Mouse (Mus musculus) megakaryocyte progenitor cell, adult 5-6 weeks (primary cell): ENCODE measurements around the gene Slc18a2. TPM values are rescaled to one million over a fixed set of nuclear protein-coding genes. Genes with fewer than 3 reads are reported as not detected.
A peak's percentile ranks its signal among the peaks of the same experiment; 100 is the strongest.

Source experiments
- ATAC-seq: replicated peaks from 2 replicates; pipeline ENCODE4 v1.8.0; 2016; ENCODE audit warnings: mild to moderate bottlenecking, moderate TSS enrichment, inconsistent platforms; ENCODE audit not compliant: poor library complexity
- total RNA-seq, 2 experiments: library from RNA; stranded (forward) in 1 of 2; stranded (reverse) in 1 of 2; fragments of 157-497, 149-512 nt in 1 of 2; fragments of 200-1000 nt in 1 of 2; gene quantifications; 2 replicates each; pipeline versions ENCODE4 v1.2.3 to v1.2.4; 2015 to 2017

Gene Slc18a2
- total RNA-seq (2015) (4.6 and 9.5 TPM in 2 replicates), total RNA-seq (2017) (2.2 and 3.8 TPM in 2 replicates)

DNA sequence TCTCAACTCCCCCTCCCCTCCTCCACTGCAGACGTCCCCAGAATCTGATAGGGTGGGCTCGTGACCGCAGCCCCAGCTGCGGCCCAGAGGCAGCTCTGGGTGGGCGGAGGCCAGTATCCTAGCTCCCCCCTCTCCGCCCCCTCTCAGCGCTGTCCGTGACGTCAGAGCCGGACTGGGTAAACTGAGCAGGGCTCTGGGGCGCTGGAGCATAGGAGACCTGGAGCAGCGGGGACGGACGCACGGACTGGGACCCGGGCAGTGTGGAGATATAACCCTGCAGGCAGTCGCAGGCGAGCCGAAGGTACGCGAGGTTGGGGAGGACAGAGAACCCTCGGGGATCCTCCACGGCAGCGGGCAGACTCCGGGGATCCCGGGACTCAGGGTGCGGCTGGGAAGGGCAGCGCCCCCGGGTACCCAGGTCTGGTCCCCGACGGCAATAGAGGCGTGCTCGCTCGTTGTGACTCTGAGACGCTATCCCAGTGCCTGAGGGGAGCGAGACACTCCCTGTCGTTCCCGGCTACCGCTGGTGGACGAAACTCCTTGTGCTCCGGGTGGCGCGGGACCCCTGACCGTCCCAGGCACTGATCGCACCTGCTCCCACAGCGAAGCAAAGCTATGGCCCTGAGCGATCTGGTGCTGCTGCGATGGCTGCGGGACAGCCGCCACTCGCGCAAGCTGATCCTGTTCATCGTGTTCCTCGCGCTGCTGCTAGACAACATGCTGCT lies at the start of gene Slc18a2:
Gene Slc18a2 (plus strand): TSS at position 179 of the 725 bp plus-strand sequence.
- ATAC-seq = peak; percentile 65

DNA sequence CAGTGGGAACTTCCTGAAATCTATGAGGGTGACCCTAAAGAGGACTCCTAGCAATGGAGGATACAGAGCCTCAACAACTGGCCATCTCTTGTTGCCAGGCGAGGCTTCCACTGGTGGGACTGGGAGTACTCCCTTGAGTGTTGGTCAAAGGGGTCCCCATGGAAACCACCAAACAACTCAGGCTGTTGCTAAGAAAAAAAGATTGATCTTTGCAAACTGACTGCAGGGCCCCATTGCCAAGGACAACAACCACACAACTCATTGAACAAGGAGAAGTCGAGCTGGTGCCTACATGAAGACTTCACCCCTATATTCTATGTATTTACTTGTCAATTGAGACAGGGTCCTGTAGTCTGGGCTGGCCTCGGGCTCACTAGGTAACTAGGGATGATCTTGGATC lies 43.8 kb upstream of the Slc18a2 start:
- ATAC-seq = no peak

DNA sequence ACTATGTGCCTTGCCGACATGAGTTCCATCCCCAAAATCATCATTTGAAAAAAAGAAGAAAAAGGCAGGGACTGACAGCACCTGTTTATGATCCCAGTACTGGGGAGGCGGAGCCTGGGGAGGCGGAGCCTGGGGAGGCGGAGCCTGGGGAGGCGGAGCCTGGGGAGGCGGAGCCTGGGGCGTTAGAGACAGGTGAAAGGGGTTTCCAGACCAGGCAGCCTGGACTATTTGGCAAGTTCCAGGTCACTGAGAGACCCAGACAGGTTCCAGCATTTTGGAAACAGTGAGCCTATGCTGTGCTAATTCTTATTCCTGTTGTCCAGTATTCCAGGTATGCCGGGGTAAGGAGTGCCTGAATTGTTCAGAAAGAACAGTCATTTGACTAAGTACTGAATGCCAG lies 41.7 kb upstream of the Slc18a2 start, which contains the start of gene Kcnk18:
Gene Kcnk18 (plus strand): TSS at position 224 of the 400 bp plus-strand sequence.
- no peak for ATAC-seq

DNA sequence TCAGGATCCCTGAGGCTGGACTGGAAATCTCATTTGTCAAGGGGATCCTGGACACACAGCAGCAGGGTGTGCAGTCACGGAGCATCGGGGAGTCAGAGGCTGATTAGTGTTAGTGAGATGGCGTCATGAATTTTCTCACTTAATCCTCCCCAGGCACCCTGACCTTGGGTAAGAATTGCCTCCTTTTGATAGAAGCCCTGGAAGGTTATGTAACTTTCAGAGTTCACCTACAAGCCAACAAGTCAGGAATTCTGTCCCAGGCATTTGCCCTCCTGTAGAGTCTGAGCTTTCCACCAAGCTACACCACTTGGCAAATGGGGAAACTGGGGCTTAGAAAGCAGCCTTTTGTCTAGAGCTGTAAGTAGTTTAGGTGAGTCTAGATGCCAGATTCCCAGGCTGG lies 39.6 kb upstream of the Slc18a2 start:
- ATAC-seq = no peak

DNA sequence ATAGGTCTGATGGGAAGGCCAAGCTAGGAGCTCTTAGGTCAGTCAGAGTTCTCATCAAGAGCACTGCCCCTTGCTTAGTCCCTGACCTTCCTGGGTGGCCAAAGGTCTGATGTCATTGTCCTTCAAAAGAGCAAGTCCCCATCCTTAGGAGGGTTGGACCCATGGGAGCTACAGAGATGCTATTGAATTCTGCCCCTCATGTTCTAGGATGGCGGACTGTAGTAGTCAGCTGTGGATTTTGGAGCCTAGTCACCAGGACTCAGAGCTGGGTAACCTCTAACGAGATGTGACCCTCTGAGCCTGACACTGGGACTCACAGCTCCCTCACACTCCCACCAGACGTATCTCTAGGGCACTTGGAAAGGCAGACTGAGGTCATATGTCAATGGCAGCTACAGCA lies 32.3 kb upstream of the Slc18a2 start:
- no peak for ATAC-seq

GRCm38 (mm10) chr19:59232786-59233185 lies 27.9 kb upstream of the Slc18a2 start:
- ATAC-seq = no peak

GRCm38 (mm10) chr19:59235001-59235400 lies 25.7 kb upstream of the Slc18a2 start:
- ATAC-seq = no peak

- no peak for ATAC-seq
Observed at GRCm38 (mm10) chr19:59236046-59236445, 24.6 kb upstream of the Slc18a2 start.

DNA sequence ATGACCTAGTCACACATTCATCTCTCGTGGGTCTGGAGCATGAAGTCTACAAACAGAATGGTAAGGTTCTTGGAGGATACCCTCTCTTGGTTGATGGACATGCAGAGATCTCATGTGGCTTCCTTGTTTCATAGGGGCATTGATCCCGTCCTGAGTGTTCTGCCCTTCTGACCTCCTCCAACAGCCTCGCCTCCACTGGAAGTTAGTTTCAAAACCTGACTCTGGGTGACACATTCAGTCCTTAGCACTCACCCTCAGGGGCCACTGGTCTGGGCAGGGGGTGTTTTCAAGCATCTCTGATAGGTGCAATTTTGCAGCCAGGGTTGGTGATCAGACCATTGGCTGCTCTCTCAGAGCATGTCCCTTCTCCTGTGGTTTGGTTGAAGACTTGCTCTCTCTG lies 22.1 kb upstream of the Slc18a2 start:
- no peak for ATAC-seq

- peak; percentile 98 for ATAC-seq
Observed at GRCm38 (mm10) chr19:59239124-59239817, 21.4 kb upstream of the Slc18a2 start.

GRCm38 (mm10) chr19:59241987-59242386 lies 18.7 kb upstream of the Slc18a2 start:
- ATAC-seq = no peak

GRCm38 (mm10) chr19:59243057-59243456 lies 17.6 kb upstream of the Slc18a2 start:
- ATAC-seq = peak; percentile 51

- ATAC-seq = peak; percentile 9; the same call in 1 of the 2 replicates
Observed at GRCm38 (mm10) chr19:59248144-59248543, 12.6 kb upstream of the Slc18a2 start.

DNA sequence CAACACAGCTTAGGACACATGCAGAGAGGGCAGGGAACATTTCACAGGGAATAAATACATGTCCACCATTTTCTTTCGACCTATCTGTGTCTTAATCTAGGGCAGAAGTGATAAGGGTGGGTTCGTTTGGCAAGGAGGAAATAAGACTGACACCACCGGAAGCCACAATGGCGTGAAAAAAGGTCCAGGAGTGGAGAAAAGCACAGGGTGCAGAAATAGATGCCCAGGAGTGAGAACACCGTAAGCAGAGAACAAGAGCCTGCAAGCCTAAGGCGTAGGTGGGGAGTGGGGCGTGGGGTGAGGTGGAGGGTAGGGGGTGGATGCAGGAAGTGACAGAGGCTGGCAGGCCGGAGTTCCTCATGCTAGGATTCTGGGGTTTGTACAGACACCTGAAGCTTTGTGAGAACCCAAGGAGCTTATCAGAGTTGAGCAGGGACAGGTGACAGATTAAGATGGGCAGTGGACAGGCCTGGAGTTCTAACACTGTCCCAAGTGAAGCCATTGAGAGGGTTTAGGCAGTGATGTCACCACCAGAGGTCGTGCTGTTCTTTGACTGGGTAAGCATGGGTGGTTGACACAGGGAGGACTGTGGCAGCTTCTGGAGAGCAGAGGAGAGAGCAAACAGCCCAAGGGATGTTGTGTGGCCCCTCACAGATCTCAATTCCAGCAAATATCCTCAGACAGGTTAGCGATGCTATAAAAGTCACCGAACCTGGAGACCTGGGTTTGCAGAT lies 12.0 kb upstream of the Slc18a2 start:
- ATAC-seq = peak; percentile 62

DNA sequence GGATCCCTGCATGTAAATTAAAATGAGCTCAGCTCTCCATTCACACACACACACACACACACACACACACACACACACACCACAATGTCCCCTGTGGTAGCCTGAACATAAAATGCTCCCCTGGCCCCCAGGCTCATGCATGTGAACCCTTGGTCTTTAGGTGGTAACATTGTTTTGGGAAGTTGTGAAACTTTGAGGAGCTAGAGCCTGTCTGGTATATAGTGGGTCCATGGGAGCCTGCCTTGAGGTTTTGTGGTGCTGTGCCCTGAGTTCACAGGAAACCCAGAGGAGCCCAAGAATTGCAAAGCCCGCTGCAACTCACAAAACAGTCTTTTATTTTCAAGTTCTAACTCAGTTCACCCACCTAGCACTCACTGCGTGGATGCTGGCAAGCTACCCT lies 8.0 kb upstream of the Slc18a2 start:
- peak; percentile 66 for ATAC-seq

DNA sequence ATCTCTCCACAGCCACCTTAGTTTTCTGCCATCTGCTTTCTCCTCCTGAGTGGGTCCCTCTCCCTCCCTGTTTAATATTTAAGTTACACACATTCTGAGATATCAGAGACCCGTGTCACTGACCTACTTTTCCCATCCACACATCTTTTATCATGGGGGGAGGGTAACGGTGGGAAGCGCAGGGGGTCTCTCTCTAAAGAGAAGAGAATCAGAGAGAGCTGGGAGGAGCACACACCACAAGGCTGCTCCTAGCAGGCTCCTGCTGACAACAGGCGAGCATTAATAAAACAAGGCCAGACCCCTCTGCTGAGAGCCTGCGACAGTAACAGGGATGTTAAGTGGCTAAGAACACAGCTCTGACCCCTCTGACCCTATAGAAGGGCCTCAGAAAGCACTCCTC lies 1.1 kb upstream of the Slc18a2 start:
- ATAC-seq = no peak

DNA sequence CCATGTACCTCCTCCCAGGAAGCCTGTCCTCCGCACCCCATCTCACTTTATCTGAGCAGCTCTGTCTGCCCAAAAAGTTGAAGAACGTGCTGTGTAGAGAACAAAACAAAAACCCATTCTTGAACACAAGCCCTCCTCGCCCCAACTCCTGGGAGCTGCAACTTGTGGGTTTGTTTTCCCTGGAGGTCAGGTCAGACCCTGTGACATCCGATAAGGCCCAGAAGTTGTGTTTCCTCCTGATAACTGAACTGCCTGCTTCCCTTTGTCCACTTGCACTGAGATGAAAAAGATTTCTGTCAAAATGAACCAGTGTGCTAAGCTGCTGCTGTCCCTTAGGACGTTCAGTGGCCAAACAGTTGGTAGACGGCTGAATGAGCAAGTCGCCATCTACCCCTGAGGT lies 908 bp downstream of the Slc18a2 start:
- ATAC-seq = peak; percentile 30

DNA sequence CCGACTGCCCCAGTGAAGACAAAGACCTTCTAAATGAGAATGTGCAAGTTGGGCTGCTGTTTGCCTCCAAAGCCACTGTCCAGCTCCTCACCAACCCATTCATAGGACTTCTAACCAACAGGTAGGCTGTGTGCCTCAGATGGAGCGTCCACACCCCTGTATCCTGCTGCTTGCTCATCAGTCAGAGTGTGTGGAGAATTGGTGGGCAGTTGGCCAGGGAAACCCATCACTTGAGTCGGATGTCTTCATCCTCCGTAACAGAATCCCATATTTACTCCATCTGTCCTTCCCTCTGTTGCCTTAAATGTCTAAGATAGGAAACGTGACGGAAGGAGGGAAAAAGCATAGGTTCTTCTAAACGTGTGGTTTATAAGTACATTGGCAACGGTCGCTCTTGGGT lies 2.5 kb downstream of the Slc18a2 start:
- ATAC-seq = no peak

DNA sequence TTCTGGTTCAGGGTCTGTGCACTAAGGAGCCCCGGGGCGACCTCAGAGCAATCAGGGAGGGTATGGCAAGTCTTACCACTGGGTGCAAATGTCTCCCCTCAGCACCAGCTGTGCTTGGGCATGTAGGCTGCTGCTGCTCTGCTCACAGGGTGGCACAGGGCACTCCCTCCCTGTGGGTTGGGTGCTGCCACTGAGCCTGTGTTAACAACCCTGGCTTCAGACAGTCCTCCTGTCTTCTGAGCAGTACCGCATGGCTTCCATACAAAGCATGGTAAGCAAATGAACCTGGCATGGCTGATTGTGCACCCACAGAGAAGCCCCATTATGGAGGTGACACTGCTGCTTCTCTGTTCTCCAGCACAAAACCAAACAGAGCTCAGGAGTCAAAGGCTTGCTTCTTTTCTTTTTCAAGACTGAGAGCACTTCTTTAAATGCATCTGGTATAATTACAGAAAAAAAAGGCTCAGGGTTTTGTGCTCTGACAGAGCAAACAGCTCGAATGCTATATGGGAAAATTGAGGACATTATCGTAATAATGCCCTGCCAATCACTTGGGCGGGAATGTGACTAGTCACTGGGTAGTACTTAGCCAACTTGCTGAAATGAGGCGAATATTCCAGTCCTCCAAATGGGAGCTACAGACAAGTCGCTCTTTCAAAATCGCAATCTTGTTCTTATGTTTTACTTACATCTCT lies 4.3 kb downstream of the Slc18a2 start:
- ATAC-seq = 0 out of 2 replicates have a peak, but pooled peaks have one; percentile 9

DNA sequence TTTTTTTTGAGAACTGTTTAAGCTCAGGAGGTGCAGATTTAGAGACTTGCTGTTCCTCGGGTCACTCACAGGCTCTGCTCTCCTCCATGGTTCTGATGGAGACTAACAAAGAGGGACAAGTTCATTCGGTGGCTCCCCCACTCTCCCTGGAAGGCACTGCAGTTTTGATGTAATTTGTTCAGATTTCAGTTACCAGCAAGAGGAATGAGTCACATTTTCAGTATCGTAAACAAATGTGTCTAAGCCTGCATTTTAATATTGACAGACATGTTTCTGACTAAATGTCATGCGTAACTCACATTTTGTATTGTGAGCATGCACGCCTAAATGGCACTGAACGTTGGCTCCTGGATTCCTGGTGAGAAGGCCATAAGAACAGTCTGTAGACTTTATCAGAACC lies 5.2 kb downstream of the Slc18a2 start:
- ATAC-seq = no peak

GRCm38 (mm10) chr19:59267417-59267963 lies 6.8 kb downstream of the Slc18a2 start:
- 0 out of 2 replicates have a peak, but pooled peaks have one; percentile 17 for ATAC-seq
